Mouse (Mus musculus): ENCODE measurements around the gene Hpca. TPM values are rescaled to one million over a fixed set of nuclear protein-coding genes. Genes with fewer than 3 reads are reported as not detected.

Gene Hpca
- polyA plus RNA-seq, 1 experiment: 0.55 TPM

GRCm38 (mm10) chr4:129136189-129136578 lies 14.3 kb upstream of the Hpca start:
- no peak for DNase-seq (ENCODE audit: low spot score)

DNA sequence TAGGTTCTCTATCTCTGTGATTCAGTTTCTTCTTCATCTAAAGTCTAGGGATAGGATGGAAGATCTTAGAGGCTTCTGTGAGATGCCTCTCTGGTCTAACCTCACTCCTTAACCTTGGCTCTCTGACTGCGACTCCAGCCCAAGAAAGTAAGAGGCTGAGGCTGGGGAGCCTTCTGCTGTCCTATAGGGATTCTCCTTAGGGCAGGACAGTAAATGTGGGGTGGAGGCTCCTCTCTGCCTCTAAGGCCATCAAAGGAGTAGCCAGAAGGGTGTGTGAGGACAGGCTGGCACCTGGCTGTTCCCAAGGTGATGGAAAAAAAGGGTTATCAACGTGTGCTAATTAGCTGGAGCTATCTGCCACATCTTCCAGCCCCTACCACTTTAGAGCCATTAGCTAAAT lies 13.8 kb upstream of the Hpca start:
- DNase-seq (ENCODE audit: low spot score): no peak

- DNase-seq (ENCODE audit: low spot score): peak; percentile 51
Measured at GRCm38 (mm10) chr4:129134799-129135585, 13.2 kb upstream of the Hpca start.

- no peak for DNase-seq (ENCODE audit: low spot score)
Measured at GRCm38 (mm10) chr4:129130755-129131303, 9.0 kb upstream of the Hpca start.

DNA sequence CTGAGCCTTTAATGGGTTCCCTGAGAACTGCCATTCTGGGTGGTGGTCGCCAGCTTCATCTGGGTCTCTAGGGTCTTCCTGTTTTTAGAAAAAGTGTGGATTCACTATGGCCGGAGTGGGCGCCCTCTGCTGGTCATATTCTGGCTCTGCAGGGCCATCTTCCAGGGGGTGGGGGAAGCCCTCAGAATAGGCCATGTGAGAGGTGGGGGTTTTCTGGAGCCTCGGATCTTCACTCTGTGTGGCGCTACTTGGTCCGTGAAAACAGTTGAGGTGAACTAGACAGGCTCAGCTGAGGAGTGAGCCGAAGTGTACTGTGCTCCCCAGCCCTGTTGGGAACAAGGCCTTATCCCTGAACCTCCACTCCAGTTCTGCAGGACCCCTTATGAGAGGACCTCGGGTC lies 8.3 kb upstream of the Hpca start:
- no peak for DNase-seq (ENCODE audit: low spot score)

GRCm38 (mm10) chr4:129129387-129129786 lies 7.6 kb upstream of the Hpca start:
- DNase-seq (ENCODE audit: low spot score): no peak

DNA sequence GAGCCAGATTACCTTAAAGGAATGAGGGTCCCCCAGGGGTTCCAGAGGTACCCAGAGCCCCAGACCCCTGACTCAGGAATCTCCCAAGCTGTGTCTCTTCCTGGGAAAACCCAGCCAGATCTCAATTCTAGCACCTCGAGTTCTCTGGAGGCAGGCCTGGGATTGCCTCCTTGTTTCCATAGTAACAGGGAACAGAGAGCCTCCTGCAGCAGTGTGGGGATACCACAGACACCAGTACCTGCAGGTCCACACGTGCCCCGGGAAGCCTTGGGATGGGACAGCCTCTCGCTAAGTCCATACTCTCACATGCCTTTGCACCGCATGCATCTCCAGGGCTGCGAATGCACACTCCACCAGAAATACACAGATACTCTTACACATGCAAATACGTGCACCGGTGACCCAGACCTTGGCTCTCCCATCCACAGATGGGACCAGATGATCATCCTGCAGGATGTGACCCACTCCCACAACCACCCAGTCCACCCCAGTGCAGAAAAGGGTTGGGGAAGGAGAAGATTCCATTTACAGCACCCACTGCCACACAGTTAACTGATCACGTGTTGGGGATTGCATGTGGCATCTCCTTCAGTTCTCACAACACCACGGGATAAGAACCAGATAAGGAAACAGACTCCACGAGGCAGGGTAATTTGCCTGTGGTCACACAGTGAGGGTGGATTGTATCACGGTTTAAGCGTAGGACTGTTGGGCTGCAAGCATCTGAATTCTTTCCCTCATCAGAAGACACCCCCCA lies 6.9 kb upstream of the Hpca start:
- no peak for DNase-seq (ENCODE audit: low spot score)

DNA sequence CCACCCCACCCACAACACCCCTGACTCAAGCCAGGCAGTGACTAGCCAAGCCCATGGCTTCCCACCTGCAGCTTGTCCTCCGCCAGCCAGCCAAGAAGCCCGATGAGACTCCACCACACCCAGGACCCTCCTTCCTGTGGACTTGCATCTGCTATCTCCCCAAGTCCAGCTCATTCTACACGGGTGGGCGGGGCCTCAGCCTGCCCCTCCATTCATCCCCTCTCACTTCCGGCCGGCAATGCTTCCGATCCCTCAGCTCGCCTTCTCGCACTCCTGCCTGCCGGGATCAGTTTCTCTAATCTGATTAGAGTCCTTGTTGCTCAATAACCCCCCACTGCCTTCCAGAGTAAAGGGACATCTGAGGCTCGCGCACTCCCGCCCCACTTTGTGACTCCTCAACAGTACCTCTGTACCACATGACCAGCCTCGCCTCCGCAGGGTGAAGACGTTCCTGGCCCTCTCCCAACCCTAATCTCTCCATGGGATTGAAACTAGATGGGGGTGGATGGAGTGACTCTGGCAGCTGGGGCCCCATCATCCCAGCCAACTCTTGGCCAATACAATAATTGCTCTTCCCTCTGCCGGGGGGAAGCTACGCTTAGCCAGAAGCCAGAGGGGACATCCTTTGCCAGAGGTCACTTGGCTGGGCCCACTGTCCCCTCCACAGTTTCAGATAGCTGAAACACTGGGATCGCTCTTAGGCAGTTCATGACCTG lies 4.1 kb upstream of the Hpca start:
- no peak for DNase-seq (ENCODE audit: low spot score)

DNA sequence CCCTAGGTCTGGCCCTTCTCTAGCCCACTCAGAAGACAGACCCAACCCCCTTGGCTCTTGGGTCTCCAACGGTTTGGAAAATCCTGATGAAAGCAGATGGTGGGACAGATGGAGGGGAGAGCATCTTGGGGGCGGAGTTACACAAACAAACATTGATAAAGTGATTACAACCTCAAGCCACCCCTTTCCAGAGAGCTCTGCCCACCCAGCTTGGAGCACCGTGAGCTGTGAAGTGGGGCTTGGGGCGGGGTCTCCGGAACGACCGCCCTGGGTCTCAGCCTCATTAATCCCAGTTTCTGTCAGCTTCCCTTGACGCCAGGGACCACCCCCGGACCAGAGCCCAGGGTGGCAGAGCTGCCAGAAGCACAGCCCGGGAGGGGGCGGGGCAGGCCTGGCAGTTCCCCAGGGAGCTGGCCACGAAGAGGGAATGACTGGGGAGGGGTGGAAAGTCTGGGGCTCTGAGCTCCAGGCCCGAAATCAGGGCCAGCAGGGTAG lies 2.9 kb upstream of the Hpca start:
- DNase-seq (ENCODE audit: low spot score): no peak

DNA sequence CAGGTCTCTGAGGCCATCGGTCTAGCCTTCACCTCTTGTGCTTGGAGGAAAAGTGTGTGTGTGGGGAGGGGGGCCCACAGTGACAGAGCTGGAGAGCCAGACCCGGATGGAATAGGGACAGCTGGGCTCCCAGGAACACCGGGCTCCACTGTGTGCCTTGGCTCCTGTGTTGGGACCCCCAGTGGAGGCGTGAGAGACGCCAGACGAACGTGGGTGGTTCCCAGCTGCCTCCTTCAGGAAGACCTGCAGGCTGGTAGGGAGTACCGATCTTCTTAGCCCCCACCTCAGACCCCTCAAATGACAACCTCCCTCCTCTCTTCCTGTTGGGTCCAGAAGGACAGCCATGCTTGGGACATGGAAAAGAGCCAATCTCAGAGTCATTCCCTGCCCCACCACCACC lies 883 bp upstream of the Hpca start:
- DNase-seq (ENCODE audit: low spot score): no peak

GRCm38 (mm10) chr4:129122107-129122506 lies 271 bp upstream of the Hpca start:
- no peak for DNase-seq (ENCODE audit: low spot score)

GRCm38 (mm10) chr4:129120520-129121445 lies 1.1 kb downstream of the Hpca start:
- DNase-seq (ENCODE audit: low spot score): peak; percentile 51

GRCm38 (mm10) chr4:129119708-129120107 lies 2.1 kb downstream of the Hpca start:
- no peak for DNase-seq (ENCODE audit: low spot score)

- no peak for DNase-seq (ENCODE audit: low spot score)
Measured at GRCm38 (mm10) chr4:129117720-129118510, 3.9 kb downstream of the Hpca start.

- DNase-seq (ENCODE audit: low spot score): no peak
Measured at GRCm38 (mm10) chr4:129116703-129117102, 5.1 kb downstream of the Hpca start.

GRCm38 (mm10) chr4:129113083-129113988 lies 8.5 kb downstream of the Hpca start:
- DNase-seq (ENCODE audit: low spot score): no peak

GRCm38 (mm10) chr4:129112231-129112630 lies 9.6 kb downstream of the Hpca start:
- DNase-seq (ENCODE audit: low spot score): no peak

- no peak for DNase-seq (ENCODE audit: low spot score)
Measured at GRCm38 (mm10) chr4:129111350-129111749, 10.5 kb downstream of the Hpca start.

- DNase-seq (ENCODE audit: low spot score): no peak
Measured at GRCm38 (mm10) chr4:129110804-129111203, 11.0 kb downstream of the Hpca start.

Measured in urinary bladder, adult 2 months (tissue).